Mouse (Mus musculus) liver, postnatal 0 days (tissue): ENCODE results near the gene Fasn.

Experiments
- CTCF ChIP-seq: sonication (generic); IDR thresholded peaks from 2 replicates; pipeline ENCODE4 v1.5.1; 2016; ENCODE audit warnings: antibody characterized with exemption, low read depth
- EP300 ChIP-seq: IDR thresholded peaks from 2 replicates; pipeline ENCODE4 v1.6.1; 2016; ENCODE audit warnings: antibody characterized with exemption, low read depth, mild to moderate bottlenecking

GRCm38 (mm10) chr11:120789355-120789754, 35.0 kb downstream of the Fasn start:
- TF ChIP-seq CTCF (no peak), EP300 (no peak)
